Mouse (Mus musculus) lung, embryonic 14.5 days (tissue): ENCODE measurements around the gene Tmigd3. TPM values are rescaled to one million over a fixed set of nuclear protein-coding genes. Genes with fewer than 3 reads are reported as not detected.
"Not testable (repeated sequence)": the region's sequence is repeated elsewhere in the genome, so short reads cannot be mapped to it uniquely, and the experiment has no call there.

Experiments used
- ATAC-seq: fragments of 200-750 bp; cut with Nextera tagmentation; 2 replicates; pipeline ENCODE4 v1.8.0; 2017; ENCODE audit warnings: mild to moderate bottlenecking, moderate TSS enrichment, moderate library complexity; ENCODE audit not compliant: insufficient read depth
- DNase-seq: peaks from one replicate; pipeline ENCODE4 v3.0.0-alpha.2; 2015
- H3K27ac ChIP-seq: fragments of 300-500 bp; sonication (generic); 2 replicates; pipeline ENCODE4 v1.5.1; 2014; ENCODE audit warnings: low read depth, mild to moderate bottlenecking, moderate library complexity
- H3K27me3 ChIP-seq: fragments of 300-500 bp; sonication (generic); 2 replicates; pipeline ENCODE4 v1.6.1; 2014; ENCODE audit warnings: low read length, control low read depth; ENCODE audit not compliant: insufficient read depth
- H3K36me3 ChIP-seq: fragments of 300-500 bp; sonication (generic); 2 replicates; pipeline ENCODE4 v1.6.1; 2014; ENCODE audit warnings: control low read depth; ENCODE audit not compliant: insufficient read depth
- H3K4me1 ChIP-seq: fragments of 300-500 bp; sonication (generic); 2 replicates; pipeline ENCODE4 v1.6.1; 2014; ENCODE audit warnings: antibody characterized with exemption, control low read depth; ENCODE audit not compliant: insufficient read depth
- H3K4me2 ChIP-seq: fragments of 300-500 bp; sonication (generic); 2 replicates; pipeline ENCODE4 v1.6.1; 2014; ENCODE audit warnings: mild to moderate bottlenecking
- H3K4me3 ChIP-seq: fragments of 300-500 bp; sonication (generic); 2 replicates; pipeline ENCODE4 v1.5.1; 2014; ENCODE audit warnings: low read depth, low read length
- H3K9ac ChIP-seq: fragments of 300-500 bp; sonication (generic); 2 replicates; pipeline ENCODE4 v1.6.1; 2014
- H3K9me3 ChIP-seq: fragments of 300-500 bp; sonication (generic); 2 replicates; pipeline ENCODE4 v1.6.1; 2016; ENCODE audit warnings: low read depth, low read length, control low read depth
- CTCF ChIP-seq: IDR thresholded peaks from 2 replicates; pipeline ENCODE4 v1.5.1; 2016; ENCODE audit warnings: antibody characterized with exemption, low read depth
- WGBS: fragments of 180-500 bp; shearing (Covaris S2); extraction: QIAGEN DNeasy Blood & Tissue Kit; methylation state at CpG from one replicate; pipeline ENCODE4 v1.1.7; 2014; 5-methylcytosine and 5-hydroxymethylcytosine counted together
- polyA plus RNA-seq: library from polyadenylated mRNA; unstranded; fragments of >200 nt; fragmentation: Nextera tagmentation; extraction: Ambion mirVana; gene quantifications from 2 replicates; pipeline ENCODE4 v1.2.1, GENCODE M21; 2014

Gene Tmigd3
- polyA plus RNA-seq, 1 experiment from 2014 or later, result 0.22 TPM

- Histone ChIP-seq H3K27me3 (no peaks in the 10 kb centered on the region), H3K9ac (no peak overlapping the region), H3K4me2 (no peak overlapping the region), H3K9me3 (no peaks in the 10 kb centered on the region), H3K36me3 (no peaks in the 10 kb centered on the region), H3K27ac (no peak overlapping the region), H3K4me3 (no peak overlapping the region), H3K4me1 (0 out of 2 replicates have a peak, but pooled peaks cover 7% of the 10 kb centered on the region)
- 39% methylated on average over 9 of the region's 9 CpGs for WGBS
- TF ChIP-seq CTCF, result no peak
- DNase-seq (no peak), ATAC-seq (no peak)
Observed at GRCm38 (mm10) chr3:105912097-105912880, 41.6 kb downstream of the Tmigd3 start.

- H3K4me3 ChIP-seq, result no peak overlapping the region
- ATAC-seq (peak; percentile 47), DNase-seq (peak; percentile 51)
- no peak overlapping the region for H3K27ac ChIP-seq
- no peak for TF ChIP-seq CTCF
- no peaks in the 10 kb centered on the region for H3K9me3 ChIP-seq
- no peak overlapping the region for H3K9ac ChIP-seq
- no peak overlapping the region for H3K4me2 ChIP-seq
- no peaks in the 10 kb centered on the region for H3K36me3 ChIP-seq
- no peaks in the 10 kb centered on the region for H3K27me3 ChIP-seq
- WGBS, result 22% methylated on average over 10 of the region's 10 CpGs
- H3K4me1 ChIP-seq, result 0 out of 2 replicates have a peak, but pooled peaks cover 7% of the 10 kb centered on the region
Observed at GRCm38 (mm10) chr3:105913839-105914681, 43.4 kb downstream of the Tmigd3 start.

GRCm38 (mm10) chr3:105915281-105915680, 44.6 kb downstream of the Tmigd3 start:
- Histone ChIP-seq H3K36me3 (no peaks in the 10 kb centered on the region), H3K9me3 (no peaks in the 10 kb centered on the region), H3K4me2 (no peak overlapping the region), H3K4me1 (0 out of 2 replicates have a peak, but pooled peaks cover 7% of the 10 kb centered on the region), H3K27me3 (no peaks in the 10 kb centered on the region), H3K9ac (no peak overlapping the region), H3K4me3 (no peak overlapping the region), H3K27ac (no peak overlapping the region)
- peak; percentile 76 for ATAC-seq
- DNase-seq, result peak; percentile 47
- 19% methylated on average over 1 of the region's 1 CpGs for WGBS
- peak; percentile 29; the same call in 1 of the 2 replicates for TF ChIP-seq CTCF

GRCm38 (mm10) chr3:105916455-105916854, 45.8 kb downstream of the Tmigd3 start:
- not testable (repeated sequence) for H3K27ac ChIP-seq, H3K4me2 ChIP-seq, DNase-seq, H3K36me3 ChIP-seq, ATAC-seq, H3K27me3 ChIP-seq, H3K9ac ChIP-seq, H3K9me3 ChIP-seq, H3K4me1 ChIP-seq, H3K4me3 ChIP-seq

- Histone ChIP-seq H3K9me3 (no peaks in the 10 kb centered on the region), H3K4me2 (no peak overlapping the region), H3K27ac (no peak overlapping the region), H3K4me3 (no peak overlapping the region), H3K9ac (no peak overlapping the region), H3K4me1 (0 out of 2 replicates have a peak, but pooled peaks cover 7% of the 10 kb centered on the region), H3K36me3 (no peaks in the 10 kb centered on the region), H3K27me3 (no peaks in the 10 kb centered on the region)
- WGBS, result 68% methylated on average over 10 of the region's 10 CpGs
- no peak for DNase-seq
- no peak for TF ChIP-seq CTCF
- ATAC-seq, result no peak
Observed at GRCm38 (mm10) chr3:105917656-105918354, 47.1 kb downstream of the Tmigd3 start.

- 0 out of 2 replicates have a peak, but pooled peaks cover 7% of the 10 kb centered on the region for H3K4me1 ChIP-seq
- H3K9ac ChIP-seq, result no peak overlapping the region
- 67% methylated on average over 3 of the region's 3 CpGs for WGBS
- no peaks in the 10 kb centered on the region for H3K27me3 ChIP-seq
- ATAC-seq (no peak), DNase-seq (no peak)
- no peak overlapping the region for H3K27ac ChIP-seq
- no peak for TF ChIP-seq CTCF
- H3K36me3 ChIP-seq, result no peaks in the 10 kb centered on the region
- H3K4me3 ChIP-seq, result no peak overlapping the region
- no peak overlapping the region for H3K4me2 ChIP-seq
- no peaks in the 10 kb centered on the region for H3K9me3 ChIP-seq
Observed at GRCm38 (mm10) chr3:105918355-105918745, 47.6 kb downstream of the Tmigd3 start.

- not testable (repeated sequence) for H3K9ac ChIP-seq
Observed at GRCm38 (mm10) chr3:105920743-105921142, 50.0 kb downstream of the Tmigd3 start.

More at GRCm38 (mm10) chr3:105920743-105921142, 50.0 kb downstream of the Tmigd3 start:
- H3K27ac ChIP-seq, ATAC-seq, H3K36me3 ChIP-seq, H3K27me3 ChIP-seq, H3K4me3 ChIP-seq, DNase-seq, H3K4me2 ChIP-seq, H3K4me1 ChIP-seq, H3K9me3 ChIP-seq: not testable (repeated sequence)
